Mouse (Mus musculus) left cerebral cortex, postnatal 10 days (tissue): ENCODE measurements around the gene Lacc1. TPM values are rescaled to one million over a fixed set of nuclear protein-coding genes. Genes with fewer than 3 reads are reported as not detected.
"Not testable (repeated sequence)": the region's sequence is repeated elsewhere in the genome, so short reads cannot be mapped to it uniquely, and the experiment has no call there.

ENCODE experiments used
- DNase-seq, 2 experiments: peaks; one replicate each; pipeline ENCODE4 v3.0.0; 2021 to 2022; ENCODE audit warnings: low spot score in 2 of 2, mixed read lengths in 1 of 2; ENCODE audit errors: extremely low spot score in 1 of 2
- intact Hi-C: fragments of 180-260 bp; cut with DNase I; formaldehyde crosslinking; loops from one replicate; pipeline ENCODE4 v1.15.1; 2025
- total RNA-seq, 2 experiments: library from RNA; stranded (reverse); gene quantifications; 2 replicates each; pipeline ENCODE4 v1.2.3; 2021

Gene Lacc1
- total RNA-seq: 1 to 10 TPM; 4.1 to 5.5 TPM

- intact Hi-C loops: no loop called here
- peak in 1 of 2 experiments; percentile 83 for DNase-seq
Observed at GRCm38 (mm10) chr14:77036226-77037046, at the start of gene Lacc1, which contains the start of gene Ccdc122. Lacc1 (minus strand) TSS chr14:77036904. Ccdc122 (plus strand) TSS chr14:77036772.

- intact Hi-C loops: no loop called here
- DNase-seq: no peak
Observed at GRCm38 (mm10) chr14:77081248-77081647, 44.5 kb upstream of the Lacc1 start.

- intact Hi-C loops: no loop called here
- DNase-seq: no peak
Observed at GRCm38 (mm10) chr14:77069361-77069760, 32.7 kb upstream of the Lacc1 start.

GRCm38 (mm10) chr14:77053288-77053687 lies 16.6 kb upstream of the Lacc1 start:
- DNase-seq: no peak
- intact Hi-C loops: no loop called here

- intact Hi-C loops: no loop called here
- DNase-seq: no peak
Observed at GRCm38 (mm10) chr14:77037832-77038425, 1.2 kb upstream of the Lacc1 start.

- intact Hi-C loops: no loop called here
- DNase-seq: no peak
Observed at GRCm38 (mm10) chr14:77037330-77037729, 626 bp upstream of the Lacc1 start.

GRCm38 (mm10) chr14:77034970-77035369 lies 1.7 kb downstream of the Lacc1 start:
- no peak for DNase-seq
- intact Hi-C loops: no loop called here

- DNase-seq: no peak
- intact Hi-C loops: no loop called here
Observed at GRCm38 (mm10) chr14:77034175-77034915, 2.4 kb downstream of the Lacc1 start.

GRCm38 (mm10) chr14:77033391-77033790 lies 3.3 kb downstream of the Lacc1 start:
- no peak for DNase-seq
- intact Hi-C loops: no loop called here

- intact Hi-C loops: no loop called here
- no peak for DNase-seq
Observed at GRCm38 (mm10) chr14:77032433-77032832, 4.3 kb downstream of the Lacc1 start.

- DNase-seq: no peak
- intact Hi-C loops: no loop called here
Observed at GRCm38 (mm10) chr14:77030808-77031207, 5.9 kb downstream of the Lacc1 start.

GRCm38 (mm10) chr14:77029319-77030054 lies 7.2 kb downstream of the Lacc1 start:
- no peak for DNase-seq
- intact Hi-C loops: no loop called here

GRCm38 (mm10) chr14:77024499-77024898 lies 12.2 kb downstream of the Lacc1 start:
- intact Hi-C loops: no loop called here
- DNase-seq: no peak

- no peak for DNase-seq
- intact Hi-C loops: loop anchor here (10.0 kb wide), 2 partner anchors 862 to 902 kb away; partner anchors contain the start of genes Gpalpp1 and Nufip1
Observed at GRCm38 (mm10) chr14:77017211-77017610, 19.5 kb downstream of the Lacc1 start.

GRCm38 (mm10) chr14:77016783-77017182 lies 19.9 kb downstream of the Lacc1 start:
- DNase-seq: not testable (repeated sequence)
- intact Hi-C loops: loop anchor here (10.0 kb wide), 2 partner anchors 862 to 902 kb away; partner anchors contain the start of genes Gpalpp1 and Nufip1

GRCm38 (mm10) chr14:77011804-77012203 lies 24.9 kb downstream of the Lacc1 start:
- intact Hi-C loops: loop anchor here (2.0 to 10.0 kb wide), 3 partner anchors 533 to 897 kb away; partner anchors contain the start of genes Gpalpp1 and Nufip1

GRCm38 (mm10) chr14:77008238-77008637 lies 28.5 kb downstream of the Lacc1 start:
- intact Hi-C loops: loop anchor here (2.0 to 10.0 kb wide), 3 partner anchors 121 to 505 kb away; no protein-coding TSS in a partner anchor
- DNase-seq: peak; percentile 52 to 85

More at GRCm38 (mm10) chr14:77011804-77012203, 24.9 kb downstream of the Lacc1 start:
- DNase-seq: peak; percentile 55 to 72

- peak in 1 of 2 experiments; percentile 54 for DNase-seq
- intact Hi-C loops: loop anchor here (5.0 to 10.0 kb wide), 2 partner anchors 118 to 241 kb away; no protein-coding TSS in a partner anchor
Observed at GRCm38 (mm10) chr14:77005566-77005965, 31.1 kb downstream of the Lacc1 start.
